Mouse (Mus musculus): Measurements from ENCODE around the gene Prrx2.

Prrx2 gene

GRCm38 (mm10) chr2:30823385-30824153 lies 11.2 kb upstream of the Prrx2 start:
- DNase-seq (ENCODE audit: low read depth, low spot score) = no peak

- no peak for DNase-seq (ENCODE audit: low read depth, low spot score)
These were observed 7.7 kb upstream of the Prrx2 start for GRCm38 (mm10) chr2:30826825-30827748.

GRCm38 (mm10) chr2:30827749-30828475 lies 6.9 kb upstream of the Prrx2 start:
- DNase-seq (ENCODE audit: low read depth, low spot score) = peak; percentile 86

- no peak for DNase-seq (ENCODE audit: low read depth, low spot score)
These were observed 5.5 kb upstream of the Prrx2 start for GRCm38 (mm10) chr2:30829315-30829714.

GRCm38 (mm10) chr2:30830283-30830795 lies 4.4 kb upstream of the Prrx2 start, which contains the start of gene Asb6:
Gene Asb6 (minus strand): TSS chr2:30830333.
- DNase-seq (ENCODE audit: low read depth, low spot score) = no peak

GRCm38 (mm10) chr2:30833644-30834043 lies 1.1 kb upstream of the Prrx2 start:
- DNase-seq (ENCODE audit: low read depth, low spot score) = no peak

GRCm38 (mm10) chr2:30836238-30836990 lies 1.6 kb downstream of the Prrx2 start:
- DNase-seq (ENCODE audit: low read depth, low spot score) = no peak

GRCm38 (mm10) chr2:30842615-30843014 lies 7.8 kb downstream of the Prrx2 start:
- DNase-seq (ENCODE audit: low read depth, low spot score) = no peak

- no peak for DNase-seq (ENCODE audit: low read depth, low spot score)
These were observed 10.6 kb downstream of the Prrx2 start for GRCm38 (mm10) chr2:30845152-30846070.

- DNase-seq (ENCODE audit: low read depth, low spot score) = no peak
These were observed 11.5 kb downstream of the Prrx2 start for GRCm38 (mm10) chr2:30846236-30846635.

- no peak for DNase-seq (ENCODE audit: low read depth, low spot score)
These were observed 12.0 kb downstream of the Prrx2 start for GRCm38 (mm10) chr2:30846723-30847122.

GRCm38 (mm10) chr2:30848184-30848583 lies 13.4 kb downstream of the Prrx2 start:
- DNase-seq (ENCODE audit: low read depth, low spot score) = no peak

- DNase-seq (ENCODE audit: low read depth, low spot score) = no peak
These were observed 15.8 kb downstream of the Prrx2 start for GRCm38 (mm10) chr2:30850581-30850980.

GRCm38 (mm10) chr2:30852771-30853313 lies 18.1 kb downstream of the Prrx2 start:
- DNase-seq (ENCODE audit: low read depth, low spot score) = no peak

GRCm38 (mm10) chr2:30857076-30857475 lies 22.3 kb downstream of the Prrx2 start:
- no peak for DNase-seq (ENCODE audit: low read depth, low spot score)

- no peak for DNase-seq (ENCODE audit: low read depth, low spot score)
These were observed 25.0 kb downstream of the Prrx2 start for GRCm38 (mm10) chr2:30859782-30860181.

- DNase-seq (ENCODE audit: low read depth, low spot score) = no peak
These were observed 27.3 kb downstream of the Prrx2 start for GRCm38 (mm10) chr2:30862081-30862480.

- DNase-seq (ENCODE audit: low read depth, low spot score) = no peak
These were observed 28.8 kb downstream of the Prrx2 start for GRCm38 (mm10) chr2:30863574-30863973.

- no peak for DNase-seq (ENCODE audit: low read depth, low spot score)
These were observed 30.2 kb downstream of the Prrx2 start for GRCm38 (mm10) chr2:30864968-30865381.
